Mouse (Mus musculus): Measurements from ENCODE around the gene B3galnt1. TPM values are rescaled to one million over a fixed set of nuclear protein-coding genes. Genes with fewer than 3 reads are reported as not detected.
A peak's percentile ranks its signal among the peaks of the same experiment; 100 is the strongest.

Gene B3galnt1
- polyA plus RNA-seq, 1 experiment from 2014 or later: 127 TPM

DNA sequence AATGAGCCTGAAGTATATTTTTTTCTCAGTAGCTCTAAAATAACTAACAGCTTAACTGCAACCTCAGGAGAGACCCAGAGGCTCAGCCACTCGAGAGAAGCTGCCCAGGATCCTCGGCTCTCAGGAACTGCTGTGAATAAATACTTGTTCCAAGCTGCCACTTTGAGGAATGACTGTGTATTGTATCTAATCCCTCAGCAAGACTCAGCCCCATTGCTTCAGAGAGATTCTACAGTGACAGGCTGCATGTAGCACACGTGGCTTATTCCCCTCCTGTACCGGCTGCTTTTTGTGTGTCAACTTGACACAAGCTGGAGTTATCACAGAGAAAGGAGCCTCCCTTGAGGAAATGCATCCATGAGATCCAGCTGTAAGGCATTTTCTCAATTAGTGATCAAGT lies 66.1 kb downstream of the B3galnt1 start:
- Histone ChIP-seq H3K4me2 (ENCODE audit: low read length) (no peak overlapping the region), H3K4me1 (ENCODE audit: control insufficient read depth, insufficient read depth, low read depth, low read length) (peaks cover 17% of the 10 kb centered on the region; the same call in 1 of the 2 replicates), H3K27me3 (replicated peaks; ENCODE audit: control insufficient read depth, insufficient read depth, low read length) (no peaks in the 10 kb centered on the region), H3K4me3 (ENCODE audit: low read length) (no peak overlapping the region), H3K9me3 (ENCODE audit: control insufficient read depth, low read length) (no peaks in the 10 kb centered on the region), H3K9ac (ENCODE audit: low read depth, low read length) (no peak overlapping the region), H3K27ac (ENCODE audit: low read depth, low read length) (no peak overlapping the region), H3K36me3 (ENCODE audit: control insufficient read depth, insufficient read depth, low read length) (no peaks in the 10 kb centered on the region)
- ATAC-seq: 0 out of 2 replicates have a peak, but pooled peaks have one; percentile 24
- 47% methylated on average over 4 of the region's 4 CpGs for WGBS

DNA sequence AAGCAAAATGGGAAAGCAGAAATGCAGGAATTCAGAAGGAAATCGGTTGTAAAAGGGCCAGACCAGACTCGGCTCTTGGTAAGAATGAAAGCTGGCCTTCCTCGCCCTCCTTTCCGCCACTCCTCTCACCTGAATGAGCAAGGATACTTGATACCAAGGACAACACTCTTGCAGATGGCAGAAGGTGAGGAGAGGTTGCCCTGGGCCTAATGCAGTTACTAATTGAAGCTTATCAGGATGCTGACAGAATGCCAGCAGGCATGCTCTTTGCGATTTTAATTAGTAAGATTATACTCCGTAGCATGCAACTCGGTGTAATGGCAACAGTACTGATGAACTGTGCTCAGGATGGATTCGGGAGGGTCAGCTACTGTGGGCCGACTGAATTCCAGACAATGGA lies 67.2 kb downstream of the B3galnt1 start:
- no peak for ATAC-seq
- Histone ChIP-seq H3K4me3 (ENCODE audit: low read length) (no peak overlapping the region), H3K9me3 (ENCODE audit: control insufficient read depth, low read length) (no peaks in the 10 kb centered on the region), H3K36me3 (ENCODE audit: control insufficient read depth, insufficient read depth, low read length) (no peaks in the 10 kb centered on the region), H3K4me2 (ENCODE audit: low read length) (no peak overlapping the region), H3K4me1 (ENCODE audit: control insufficient read depth, insufficient read depth, low read depth, low read length) (peaks cover 14% of the 10 kb centered on the region; the same call in 1 of the 2 replicates), H3K27ac (ENCODE audit: low read depth, low read length) (no peak overlapping the region), H3K9ac (ENCODE audit: low read depth, low read length) (no peak overlapping the region), H3K27me3 (replicated peaks; ENCODE audit: control insufficient read depth, insufficient read depth, low read length) (no peaks in the 10 kb centered on the region)
- 64% methylated on average over 9 of the region's 9 CpGs for WGBS

DNA sequence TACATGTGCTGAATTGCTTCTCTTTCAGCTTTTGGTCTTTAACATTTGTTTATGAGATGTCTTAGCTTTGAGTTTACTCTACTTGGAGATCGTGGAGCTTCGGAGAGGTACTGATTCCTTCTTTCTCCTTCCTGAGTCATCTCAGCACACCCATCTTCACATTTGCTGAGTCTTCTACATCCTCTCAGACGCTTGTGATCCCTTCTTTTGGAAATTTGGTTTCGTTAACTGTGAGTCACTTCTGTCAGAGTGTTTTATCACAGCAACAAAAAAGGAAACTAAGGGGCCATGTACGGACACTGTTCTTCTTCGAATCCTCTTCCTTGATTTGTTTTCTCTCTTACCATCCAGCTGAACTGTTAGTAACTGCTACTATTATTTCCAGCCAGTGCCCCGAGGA lies 69.2 kb downstream of the B3galnt1 start:
- WGBS: 73% methylated on average over 7 of the region's 7 CpGs
- Histone ChIP-seq H3K9me3 (ENCODE audit: control insufficient read depth, low read length) (no peaks in the 10 kb centered on the region), H3K27me3 (replicated peaks; ENCODE audit: control insufficient read depth, insufficient read depth, low read length) (no peaks in the 10 kb centered on the region)

DNA sequence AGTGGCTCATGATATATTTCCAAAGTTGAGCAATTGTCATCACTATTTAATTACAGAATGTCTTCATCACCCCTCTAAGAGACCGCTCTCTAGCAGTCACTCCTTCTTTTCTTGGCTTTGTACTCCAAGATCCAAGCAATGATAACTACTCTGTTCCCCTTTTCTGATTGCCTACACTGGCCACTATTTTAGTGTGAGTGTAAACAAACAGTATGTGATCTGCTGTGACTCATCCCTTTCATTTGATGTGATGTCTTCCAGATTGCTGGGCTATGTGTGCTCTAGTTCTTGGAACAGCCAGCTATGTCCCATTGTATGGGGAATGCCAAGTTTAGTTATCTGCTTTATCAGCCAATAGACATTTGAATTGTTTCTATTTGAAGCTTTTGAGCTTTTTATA lies 71.4 kb downstream of the B3galnt1 start:
- no peaks in the 10 kb centered on the region for H3K4me1 ChIP-seq (ENCODE audit: control insufficient read depth, insufficient read depth, low read depth, low read length)
- H3K36me3 ChIP-seq (ENCODE audit: control insufficient read depth, insufficient read depth, low read length): no peaks in the 10 kb centered on the region
- no peak overlapping the region for H3K9ac ChIP-seq (ENCODE audit: low read depth, low read length)
- no peak overlapping the region for H3K4me3 ChIP-seq (ENCODE audit: low read length)
- H3K27me3 ChIP-seq (replicated peaks; ENCODE audit: control insufficient read depth, insufficient read depth, low read length): no peaks in the 10 kb centered on the region
- no peak for ATAC-seq
- H3K4me2 ChIP-seq (ENCODE audit: low read length): no peak overlapping the region
- 93% methylated on average over 1 of the region's 1 CpGs for WGBS
- no peaks in the 10 kb centered on the region for H3K9me3 ChIP-seq (ENCODE audit: control insufficient read depth, low read length)
- H3K27ac ChIP-seq (ENCODE audit: low read depth, low read length): no peak overlapping the region

More for the DNA sequence above, 69.2 kb downstream of the B3galnt1 start:
- Histone ChIP-seq H3K4me3 (ENCODE audit: low read length) (no peak overlapping the region), H3K4me1 (ENCODE audit: control insufficient read depth, insufficient read depth, low read depth, low read length) (no peaks in the 10 kb centered on the region), H3K4me2 (ENCODE audit: low read length) (no peak overlapping the region), H3K9ac (ENCODE audit: low read depth, low read length) (no peak overlapping the region), H3K36me3 (ENCODE audit: control insufficient read depth, insufficient read depth, low read length) (no peaks in the 10 kb centered on the region), H3K27ac (ENCODE audit: low read depth, low read length) (no peak overlapping the region)
- ATAC-seq: no peak

- Histone ChIP-seq H3K36me3 (ENCODE audit: control insufficient read depth, insufficient read depth, low read length) (no peaks in the 10 kb centered on the region), H3K9ac (ENCODE audit: low read depth, low read length) (no peak overlapping the region), H3K27ac (ENCODE audit: low read depth, low read length) (no peak overlapping the region), H3K9me3 (ENCODE audit: control insufficient read depth, low read length) (no peaks in the 10 kb centered on the region), H3K27me3 (replicated peaks; ENCODE audit: control insufficient read depth, insufficient read depth, low read length) (no peaks in the 10 kb centered on the region), H3K4me3 (ENCODE audit: low read length) (no peak overlapping the region), H3K4me1 (ENCODE audit: control insufficient read depth, insufficient read depth, low read depth, low read length) (peaks cover 6% of the 10 kb centered on the region), H3K4me2 (ENCODE audit: low read length) (no peak overlapping the region)
- WGBS: 66% methylated on average over 8 of the region's 8 CpGs
- ATAC-seq: no peak
These were observed 73.7 kb downstream of the B3galnt1 start for GRCm38 (mm10) chr3:69525072-69525529.

GRCm38 (mm10) chr3:69524356-69525071 lies 74.2 kb downstream of the B3galnt1 start:
- Histone ChIP-seq H3K36me3 (ENCODE audit: control insufficient read depth, insufficient read depth, low read length) (no peaks in the 10 kb centered on the region), H3K9me3 (ENCODE audit: control insufficient read depth, low read length) (no peaks in the 10 kb centered on the region), H3K9ac (ENCODE audit: low read depth, low read length) (no peak overlapping the region), H3K4me3 (ENCODE audit: low read length) (no peak overlapping the region), H3K4me2 (ENCODE audit: low read length) (no peak overlapping the region), H3K27me3 (replicated peaks; ENCODE audit: control insufficient read depth, insufficient read depth, low read length) (no peaks in the 10 kb centered on the region), H3K27ac (ENCODE audit: low read depth, low read length) (no peak overlapping the region), H3K4me1 (ENCODE audit: control insufficient read depth, insufficient read depth, low read depth, low read length) (peaks cover 11% of the 10 kb centered on the region)
- WGBS: 84% methylated on average over 8 of the region's 8 CpGs
- no peak for ATAC-seq

Other genes with a start within 250 kb of the B3galnt1 start
- gene Nmd3, start 123.0 kb upstream of the B3galnt1 start, polyA plus RNA-seq (2015; fragmentation: Nextera tagmentation; extraction: Ambion mirVana): 86.0 and 91.8 TPM in 2 replicates

Measured in hindbrain, embryonic 16.5 days (tissue).